Mouse (Mus musculus) kidney, postnatal 14 days (tissue): ENCODE results near the gene Dhps.
"Not testable (repeated sequence)": the region's sequence is repeated elsewhere in the genome, so short reads cannot be mapped to it uniquely, and the experiment has no call there.

Source experiments
- DNase-seq: peaks from one replicate; pipeline ENCODE4 v3.0.0; 2022; ENCODE audit warnings: mixed read lengths

Gene Dhps

DNA sequence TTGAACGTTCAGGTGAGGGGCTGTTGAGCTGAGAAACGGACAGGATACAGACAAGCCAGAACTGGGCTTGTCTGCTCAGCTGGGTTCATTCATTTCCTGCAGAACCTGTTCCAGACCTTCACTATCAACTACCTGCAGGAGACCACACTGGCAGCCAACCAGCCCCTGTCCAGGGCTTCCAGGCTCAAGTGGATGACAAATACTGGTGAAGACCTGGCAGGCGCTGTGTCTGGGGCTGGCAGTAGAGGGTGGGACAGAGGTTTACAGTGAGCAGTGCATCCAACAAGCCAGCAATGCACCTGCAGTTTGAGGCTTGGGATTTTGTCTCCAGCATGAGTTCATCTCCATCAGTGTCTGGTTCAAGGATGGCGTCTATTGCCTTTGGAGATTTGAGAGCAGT is 25.3 kb downstream of the Dhps start:
- DNase-seq: no peak

DNA sequence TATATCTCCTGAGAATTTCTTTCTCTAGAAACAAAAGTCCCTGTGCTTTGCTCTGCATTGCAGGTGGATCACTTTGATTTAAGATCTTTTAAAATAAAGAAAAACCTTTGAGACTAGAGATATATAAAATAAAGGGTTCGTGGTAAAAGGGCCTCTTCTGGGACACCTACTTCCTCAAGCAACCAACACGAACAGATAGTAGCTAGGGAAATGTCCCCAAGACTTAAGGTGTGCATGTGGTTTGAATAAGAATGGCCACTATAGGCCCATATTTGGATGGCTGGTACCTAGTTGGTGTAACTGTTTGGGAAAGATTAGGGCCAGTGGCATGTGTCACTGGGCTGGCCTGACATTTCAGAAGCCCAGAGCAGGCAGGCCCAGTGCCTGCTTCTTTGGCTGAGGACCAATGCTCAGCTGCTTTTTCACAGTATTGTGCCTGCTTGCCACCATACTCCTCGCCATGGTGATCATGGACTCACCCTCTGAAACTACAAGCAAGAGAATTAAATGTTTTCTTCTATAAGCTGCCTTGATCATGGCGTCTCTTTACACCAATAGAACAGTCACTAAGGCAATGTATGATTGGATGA is 28.6 kb downstream of the Dhps start:
- DNase-seq: no peak

DNA sequence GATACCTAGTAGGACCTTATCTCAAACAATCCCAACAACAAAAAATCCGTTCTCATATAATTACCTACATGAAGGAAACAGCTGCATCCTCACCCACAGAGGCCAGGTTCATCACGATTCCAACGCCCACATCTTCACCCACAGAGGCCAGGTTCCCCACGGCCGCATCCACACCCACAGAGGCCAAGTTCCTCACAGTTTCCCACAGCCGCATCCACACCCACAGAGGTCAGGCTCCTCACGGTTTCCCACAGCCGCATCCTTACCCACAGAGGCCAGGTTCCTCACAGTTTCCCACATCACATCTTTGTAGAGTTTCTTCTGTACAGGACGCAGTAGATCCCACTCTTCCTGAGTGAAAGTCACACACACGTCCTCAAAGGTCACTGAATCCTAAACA is 41.7 kb downstream of the Dhps start:
- no peak for DNase-seq

DNA sequence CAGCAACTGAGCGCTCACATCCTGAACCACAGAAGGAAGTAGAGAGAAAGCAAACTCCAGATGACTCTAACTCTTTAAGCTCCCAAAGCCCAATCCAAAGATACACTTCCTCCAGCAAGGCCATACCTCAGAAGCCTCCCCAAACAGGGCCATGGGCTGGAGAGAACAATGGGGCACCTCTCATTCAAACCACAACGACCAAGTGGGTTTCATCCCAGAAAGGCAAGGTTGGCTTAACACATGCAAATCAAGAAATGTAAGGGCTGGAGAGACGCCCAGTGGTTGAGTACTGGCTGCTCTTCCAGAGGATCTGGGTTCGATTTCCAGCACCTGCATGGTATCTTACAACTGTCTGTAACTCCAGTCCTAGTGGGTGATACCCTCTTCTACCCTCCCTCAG is 43.9 kb downstream of the Dhps start:
- DNase-seq: no peak

DNA sequence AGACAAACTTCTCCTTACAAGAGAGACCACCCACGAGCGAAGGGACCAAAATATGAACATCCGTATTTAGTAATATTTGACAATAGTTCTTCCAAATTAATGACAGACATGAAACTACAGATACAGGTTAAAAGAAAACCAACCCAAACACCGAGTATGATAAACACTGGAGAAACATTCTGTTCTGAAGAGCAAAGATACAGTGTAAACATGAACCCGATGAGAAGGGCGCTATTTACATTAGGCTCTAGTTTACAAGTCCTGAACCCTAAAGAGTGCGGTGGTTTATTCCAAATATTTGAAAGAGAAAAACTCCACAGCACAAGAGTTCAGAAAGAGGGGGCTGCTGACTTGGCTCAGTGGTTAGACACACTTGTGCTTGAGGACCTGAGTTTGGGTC is 45.4 kb downstream of the Dhps start:
- no peak for DNase-seq

DNA sequence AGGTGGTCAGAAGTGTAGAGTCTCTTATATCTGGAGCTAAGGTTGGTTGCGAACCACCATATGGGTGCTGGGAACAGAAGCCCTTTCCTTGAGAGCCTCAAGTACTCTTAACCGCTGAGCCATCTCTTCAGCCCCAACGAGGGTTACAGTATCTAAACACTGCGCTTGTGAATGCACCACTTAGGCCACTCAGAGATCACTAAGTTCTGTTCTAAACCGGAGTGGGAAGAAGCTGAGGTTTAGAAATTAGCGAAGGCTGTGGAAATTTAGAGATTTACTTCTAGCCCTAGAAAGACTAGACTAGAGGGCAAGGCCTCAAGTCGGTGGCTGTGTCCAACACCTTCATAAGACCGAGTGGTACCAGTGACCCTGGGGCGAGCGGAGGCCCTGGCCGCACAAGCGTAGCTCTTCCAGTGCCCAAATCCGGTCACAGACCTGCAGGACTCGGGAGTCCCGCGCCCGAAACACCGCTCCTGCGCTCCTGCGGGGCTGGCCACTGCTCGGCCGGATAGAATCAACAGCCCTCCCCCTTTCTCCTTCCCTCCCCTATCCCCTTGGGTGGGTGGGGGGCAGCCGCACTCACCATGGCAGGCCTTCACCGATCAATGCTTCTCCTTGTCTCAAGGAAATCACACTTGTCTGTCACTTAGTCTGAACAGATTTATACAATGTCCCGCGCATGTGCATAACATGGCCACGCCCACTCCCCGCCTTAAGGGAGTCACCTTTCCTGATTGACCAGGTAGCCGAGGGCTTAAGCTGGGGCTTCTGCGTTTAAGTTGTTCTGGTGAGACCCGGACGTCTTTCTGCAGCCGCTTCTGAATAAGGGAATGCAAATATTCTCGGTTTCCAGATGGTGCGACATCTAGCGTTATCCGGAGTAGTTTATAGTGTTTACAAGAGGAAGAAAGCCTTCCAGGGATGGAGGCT is 47.8 kb downstream of the Dhps start:
- DNase-seq: peak; percentile 93

DNA sequence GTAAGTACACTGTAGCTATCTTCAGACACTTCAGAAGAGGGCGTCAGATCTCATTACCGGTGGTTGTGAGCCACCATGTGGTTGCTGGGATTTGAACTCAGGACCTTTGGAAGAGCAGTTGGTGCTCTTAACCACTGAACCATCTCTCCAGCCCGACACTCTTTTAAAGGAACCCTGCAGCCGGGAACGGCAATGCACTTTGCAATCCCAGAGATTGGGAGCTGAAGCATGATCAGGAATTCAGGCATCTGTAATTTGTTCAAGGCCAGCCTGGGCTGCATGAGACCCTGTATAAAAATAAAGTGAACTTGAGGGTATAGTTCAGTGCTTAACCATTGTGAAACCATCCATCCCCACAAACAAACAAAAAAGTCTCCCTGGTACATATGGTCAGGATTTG is 48.7 kb downstream of the Dhps start:
- not testable (repeated sequence) for DNase-seq

DNA sequence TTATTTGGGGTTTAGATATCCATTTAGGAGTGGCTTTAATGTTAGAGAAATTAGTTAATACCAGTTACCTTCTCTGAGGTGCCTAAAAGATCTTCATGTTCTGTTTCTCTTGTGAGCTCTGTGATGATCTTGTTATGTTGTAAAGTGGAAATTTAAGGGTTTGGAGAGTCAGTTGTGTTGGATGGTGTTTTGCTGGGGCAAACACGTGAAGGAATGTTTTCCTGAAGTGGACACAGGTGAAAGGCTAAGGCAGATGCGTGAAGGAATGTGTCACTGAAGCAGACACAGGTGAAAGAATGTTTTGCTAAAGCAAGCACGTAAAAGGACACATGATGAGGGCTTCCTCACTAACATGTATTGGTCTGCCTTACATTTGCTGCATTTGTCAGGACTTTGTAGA is 51.4 kb downstream of the Dhps start, which contains the start of gene Zfp791:
Gene Zfp791, minus strand, starts transcription at position 101 of the 400 bp plus-strand sequence.
- DNase-seq: no peak

DNA sequence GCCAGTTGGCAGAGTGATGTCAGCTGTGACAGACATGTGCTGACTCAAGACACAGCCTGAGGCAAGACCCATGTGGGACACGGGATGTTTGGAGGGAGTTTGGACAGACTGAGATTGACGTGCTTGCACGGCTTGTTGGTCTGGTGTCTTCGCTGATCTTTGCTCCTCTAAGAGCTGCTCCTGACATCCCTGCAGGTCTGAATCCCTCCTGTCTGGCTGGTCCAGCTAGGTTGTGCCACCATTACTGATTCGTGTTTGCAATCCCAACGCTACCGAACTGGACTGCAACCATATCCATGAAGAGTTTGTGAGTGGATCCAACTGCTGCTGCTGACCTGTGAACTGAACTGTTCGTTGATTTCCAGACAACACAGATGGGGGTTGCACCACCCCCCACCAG is 52.1 kb downstream of the Dhps start:
- no peak for DNase-seq
